Mouse (Mus musculus) neural tube, embryonic 14.5 days (tissue): ENCODE data around the gene Gatad2a. TPM values are rescaled to one million over a fixed set of nuclear protein-coding genes. Genes with fewer than 3 reads are reported as not detected.
"Not testable (repeated sequence)": the region's sequence is repeated elsewhere in the genome, so short reads cannot be mapped to it uniquely, and the experiment has no call there.

Experiments
- ATAC-seq: fragments of 200-750 bp; cut with Nextera tagmentation; 2 replicates; pipeline ENCODE4 v1.8.0; 2017; ENCODE audit warnings: low read depth, mild to moderate bottlenecking, moderate TSS enrichment, moderate library complexity
- H3K27ac ChIP-seq: fragments of 300-500 bp; sonication (generic); 2 replicates; pipeline ENCODE4 v1.5.1; 2014; ENCODE audit warnings: low read depth, mild to moderate bottlenecking, control low read depth, low read length, moderate library complexity, mixed read lengths
- H3K27me3 ChIP-seq: fragments of 300-500 bp; sonication (generic); 2 replicates; pipeline ENCODE4 v1.6.1; 2014; ENCODE audit warnings: low read length; ENCODE audit not compliant: control insufficient read depth, insufficient read depth
- H3K36me3 ChIP-seq: fragments of 300-500 bp; sonication (generic); 2 replicates; pipeline ENCODE4 v1.6.1; 2014; ENCODE audit warnings: low read length, mixed read lengths; ENCODE audit not compliant: control insufficient read depth, insufficient read depth
- H3K4me1 ChIP-seq: fragments of 300-500 bp; sonication (generic); 2 replicates; pipeline ENCODE4 v1.6.1; 2014; ENCODE audit warnings: low read length; ENCODE audit not compliant: control insufficient read depth, insufficient read depth
- H3K4me2 ChIP-seq: fragments of 300-500 bp; sonication (generic); 2 replicates; pipeline ENCODE4 v1.6.1; 2014; ENCODE audit warnings: mild to moderate bottlenecking, low read depth, low read length, control low read depth
- H3K4me3 ChIP-seq: fragments of 300-500 bp; sonication (generic); 2 replicates; pipeline ENCODE4 v1.5.1; 2014; ENCODE audit warnings: low read depth, low read length, control low read depth, mixed read lengths
- H3K9ac ChIP-seq: fragments of 300-500 bp; sonication (generic); replicated peaks from 2 replicates; pipeline ENCODE4 v1.6.1; 2014; ENCODE audit warnings: low read depth, mild to moderate bottlenecking, control low read depth, low read length, mixed read lengths
- H3K9me3 ChIP-seq: fragments of 300-500 bp; sonication (generic); 2 replicates; pipeline ENCODE4 v1.6.1; 2016; ENCODE audit warnings: low read length; ENCODE audit not compliant: control insufficient read depth
- WGBS: fragments of 180-500 bp; shearing (Covaris S2); extraction: QIAGEN DNeasy Blood & Tissue Kit; methylation state at CpG from one replicate; pipeline ENCODE4 v1.1.7; 2014; 5-methylcytosine and 5-hydroxymethylcytosine counted together
- polyA plus RNA-seq: library from polyadenylated mRNA; unstranded; fragments of >200 nt; fragmentation: Nextera tagmentation; extraction: Ambion mirVana; gene quantifications from 2 replicates; pipeline ENCODE4 v1.2.1, GENCODE M21; 2014

The Gatad2a gene
- polyA plus RNA-seq, 1 experiment from 2014 or later: 20.9 TPM

DNA sequence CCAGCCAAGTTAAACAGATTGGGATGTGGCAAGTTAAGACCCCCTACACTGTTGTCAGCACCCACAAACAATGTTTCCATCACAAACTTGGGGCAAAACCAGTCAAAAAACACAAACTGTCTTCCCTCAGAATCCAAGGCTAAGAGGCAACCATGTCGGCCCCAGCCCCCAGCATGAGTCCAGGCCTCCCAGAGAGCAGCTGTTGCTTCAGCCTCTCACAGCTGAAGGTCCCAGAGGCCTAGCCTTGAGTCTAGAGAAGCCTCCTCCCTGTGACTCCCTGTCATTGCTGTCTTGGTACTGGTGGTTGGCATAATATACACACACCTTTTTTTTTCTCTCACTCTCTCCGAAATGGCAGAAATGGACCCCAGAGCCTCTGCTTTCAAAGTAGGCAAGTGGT, 39.5 kb downstream of the Gatad2a start:
- no peaks in the 10 kb centered on the region for H3K36me3 ChIP-seq
- no peak overlapping the region for H3K4me3 ChIP-seq
- no peak overlapping the region for H3K4me2 ChIP-seq
- no peaks in the 10 kb centered on the region for H3K4me1 ChIP-seq
- H3K9ac ChIP-seq: no peak overlapping the region
- ATAC-seq: no peak
- no peaks in the 10 kb centered on the region for H3K9me3 ChIP-seq
- H3K27me3 ChIP-seq: no peaks in the 10 kb centered on the region
- no peak overlapping the region for H3K27ac ChIP-seq
- 81% methylated on average over 2 of the region's 2 CpGs for WGBS

DNA sequence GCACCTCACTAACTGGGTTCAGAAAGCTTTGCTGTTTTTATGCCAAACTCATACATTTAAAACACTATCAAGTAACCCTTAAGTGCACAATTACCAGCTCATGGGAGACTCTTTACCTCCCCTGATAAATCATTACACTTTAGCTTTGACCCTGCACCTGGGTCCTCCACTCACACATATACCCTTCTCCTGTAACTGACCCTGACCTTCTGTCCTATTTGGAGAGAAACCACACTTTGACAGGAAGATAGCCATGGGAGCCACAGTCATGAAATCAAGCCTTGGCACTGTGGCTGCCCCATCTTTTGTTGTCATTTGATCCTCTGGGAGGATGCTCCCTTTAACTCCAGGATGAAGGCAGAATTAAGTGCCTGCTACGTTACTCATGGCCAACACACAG, 41.5 kb downstream of the Gatad2a start:
- WGBS: 64% methylated on average over 1 of the region's 1 CpGs
- Histone ChIP-seq H3K4me3 (no peak overlapping the region), H3K4me1 (no peaks in the 10 kb centered on the region), H3K27ac (no peak overlapping the region), H3K4me2 (no peak overlapping the region), H3K36me3 (no peaks in the 10 kb centered on the region), H3K9me3 (no peaks in the 10 kb centered on the region), H3K27me3 (no peaks in the 10 kb centered on the region), H3K9ac (no peak overlapping the region)
- no peak for ATAC-seq

- H3K9ac ChIP-seq: no peak overlapping the region
- no peaks in the 10 kb centered on the region for H3K27me3 ChIP-seq
- no peaks in the 10 kb centered on the region for H3K36me3 ChIP-seq
- H3K27ac ChIP-seq: no peak overlapping the region
- H3K4me1 ChIP-seq: no peaks in the 10 kb centered on the region
- ATAC-seq: no peak
- H3K4me3 ChIP-seq: no peak overlapping the region
- no peaks in the 10 kb centered on the region for H3K9me3 ChIP-seq
- WGBS: 78% methylated on average over 4 of the region's 4 CpGs
- H3K4me2 ChIP-seq: no peak overlapping the region
These were observed 42.0 kb downstream of the Gatad2a start for GRCm38 (mm10) chr8:69954213-69954612.

DNA sequence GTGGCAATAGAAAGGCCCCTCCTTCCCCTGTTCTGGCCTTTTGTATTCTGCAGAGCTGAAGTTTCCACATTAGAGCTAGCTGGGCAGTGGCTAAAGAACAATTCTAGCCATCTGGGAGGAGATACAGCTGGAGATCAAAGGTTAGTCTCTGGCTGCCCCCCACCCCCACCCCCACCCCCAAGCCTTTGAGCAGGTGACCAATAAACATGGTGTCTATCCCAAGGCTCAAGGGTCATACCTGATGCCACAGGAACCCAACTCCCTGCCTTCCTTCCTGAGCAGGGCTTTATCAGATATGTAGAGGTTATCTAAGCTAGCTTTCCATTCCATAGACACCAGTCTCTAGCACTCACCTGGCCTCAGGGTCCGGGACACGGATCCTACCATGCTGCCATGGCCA, 45.9 kb downstream of the Gatad2a start:
- Histone ChIP-seq H3K9me3 (no peaks in the 10 kb centered on the region), H3K4me3 (no peak overlapping the region), H3K4me2 (no peak overlapping the region), H3K36me3 (no peaks in the 10 kb centered on the region), H3K27ac (no peak overlapping the region), H3K27me3 (no peaks in the 10 kb centered on the region), H3K4me1 (no peaks in the 10 kb centered on the region), H3K9ac (no peak overlapping the region)
- ATAC-seq: no peak
- WGBS: 98% methylated on average over 2 of the region's 2 CpGs

DNA sequence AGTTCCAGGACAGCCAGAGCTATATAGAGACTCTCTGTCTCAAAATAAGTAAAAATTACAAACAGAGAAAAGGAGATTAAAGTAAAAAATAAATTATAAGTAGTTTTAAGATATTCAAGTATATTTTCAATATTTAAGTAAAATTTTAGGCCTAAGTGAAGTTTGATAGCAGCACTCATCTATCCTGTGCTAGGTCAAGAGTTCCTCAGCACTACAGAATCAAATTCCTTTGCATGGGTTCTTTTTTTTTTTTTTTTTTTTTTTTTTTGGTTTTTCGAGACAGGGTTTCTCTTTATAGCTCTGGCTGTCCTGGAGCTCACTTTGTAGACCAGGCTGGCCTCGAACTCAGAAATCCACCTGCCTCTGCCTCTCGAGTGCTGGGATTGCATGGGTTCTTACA, 53.7 kb downstream of the Gatad2a start:
- H3K9ac ChIP-seq, H3K4me1 ChIP-seq, H3K4me3 ChIP-seq, H3K9me3 ChIP-seq, H3K27me3 ChIP-seq, H3K4me2 ChIP-seq, H3K27ac ChIP-seq, ATAC-seq, H3K36me3 ChIP-seq: not testable (repeated sequence)
- 95% methylated on average over 2 of the region's 3 CpGs for WGBS

DNA sequence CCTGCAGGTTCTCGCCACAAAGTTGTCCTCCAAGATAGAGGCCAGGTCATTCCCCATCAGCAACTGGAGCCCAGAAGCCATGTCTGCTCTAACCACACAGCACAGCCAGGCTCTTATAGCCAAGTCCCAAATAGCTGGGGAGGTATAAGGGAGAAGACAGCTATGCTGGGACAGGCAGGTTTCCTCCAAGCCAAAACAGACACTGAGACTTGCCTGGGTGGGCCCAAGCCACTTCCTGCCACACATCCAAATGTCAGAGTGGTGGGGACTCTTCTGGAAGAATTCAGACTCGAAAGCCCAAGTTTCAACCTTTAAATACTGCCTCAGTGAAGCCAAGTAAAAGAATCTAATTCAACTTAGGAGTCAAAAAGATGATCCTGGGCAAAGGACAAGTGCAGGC, 55.8 kb downstream of the Gatad2a start:
- 93% methylated on average over 2 of the region's 2 CpGs for WGBS
- ATAC-seq: no peak
- Histone ChIP-seq H3K4me1 (no peaks in the 10 kb centered on the region), H3K9me3 (no peaks in the 10 kb centered on the region), H3K27me3 (no peaks in the 10 kb centered on the region), H3K27ac (no peak overlapping the region), H3K36me3 (no peaks in the 10 kb centered on the region), H3K9ac (no peak overlapping the region), H3K4me3 (no peak overlapping the region), H3K4me2 (no peak overlapping the region)

DNA sequence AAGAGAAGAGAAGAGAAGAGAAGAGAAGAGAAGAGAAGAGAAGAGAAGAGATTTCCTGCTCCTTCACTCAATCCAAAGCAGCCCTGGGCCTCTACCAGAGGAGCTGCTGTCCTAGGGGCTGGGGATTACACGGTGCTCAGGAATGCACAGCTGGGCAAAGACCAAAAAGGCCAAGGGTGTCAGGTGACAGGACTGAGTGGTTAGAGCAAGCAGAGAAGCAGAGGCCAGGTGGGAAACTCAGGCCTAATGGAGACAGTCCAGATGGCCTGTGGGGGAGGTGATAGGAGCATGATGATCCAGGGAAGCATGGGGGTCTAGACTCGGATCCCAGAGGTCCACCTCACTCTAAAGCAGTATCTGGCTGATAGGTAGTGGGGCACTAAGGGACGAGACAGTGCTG, 56.6 kb downstream of the Gatad2a start:
- Histone ChIP-seq H3K4me3 (no peak overlapping the region), H3K9me3 (no peaks in the 10 kb centered on the region), H3K9ac (no peak overlapping the region), H3K4me2 (no peak overlapping the region), H3K27ac (no peak overlapping the region), H3K4me1 (no peaks in the 10 kb centered on the region), H3K36me3 (no peaks in the 10 kb centered on the region), H3K27me3 (no peaks in the 10 kb centered on the region)
- 52% methylated on average over 3 of the region's 3 CpGs for WGBS
- ATAC-seq: no peak

DNA sequence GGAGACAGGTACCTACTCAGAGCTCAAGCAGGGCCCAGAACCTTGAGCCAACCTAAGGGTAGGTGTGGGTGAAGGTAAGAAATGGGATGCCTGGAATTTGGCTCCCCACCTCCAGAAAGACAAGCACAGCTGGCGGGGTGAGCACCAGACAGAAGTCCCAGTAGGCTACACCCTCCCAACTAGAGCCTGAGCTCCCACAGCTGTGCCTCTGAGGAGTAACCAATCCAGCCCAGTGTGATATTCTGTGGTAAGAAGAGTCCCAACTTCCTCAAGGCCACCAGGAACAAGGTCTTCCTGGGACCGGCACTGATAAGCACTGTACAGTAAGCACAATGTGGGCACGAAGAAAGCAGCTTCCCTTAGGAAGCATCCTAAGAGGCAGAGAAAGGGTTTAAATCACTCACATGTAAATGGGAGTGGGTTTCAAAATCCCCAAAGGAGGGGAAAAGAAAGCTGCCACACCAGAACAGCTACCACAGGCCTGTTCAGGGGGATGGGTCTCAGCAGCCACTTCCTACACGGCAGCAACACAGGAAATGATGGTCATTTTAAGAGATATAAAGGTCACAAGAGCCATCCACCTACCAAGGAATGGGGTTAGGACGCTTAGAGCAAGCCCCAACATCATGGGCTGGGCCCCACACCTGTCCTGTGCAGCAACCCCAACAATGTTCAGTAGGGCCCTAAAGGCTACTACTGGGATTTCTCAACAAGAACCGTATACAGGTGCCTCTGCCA, 57.8 kb downstream of the Gatad2a start:
- WGBS: 87% methylated on average over 6 of the region's 6 CpGs
- Histone ChIP-seq H3K9ac (no peak overlapping the region), H3K4me2 (no peak overlapping the region), H3K4me3 (no peak overlapping the region), H3K27me3 (no peaks in the 10 kb centered on the region), H3K27ac (no peak overlapping the region), H3K9me3 (no peaks in the 10 kb centered on the region), H3K36me3 (no peaks in the 10 kb centered on the region), H3K4me1 (no peaks in the 10 kb centered on the region)
- no peak for ATAC-seq

- no peak overlapping the region for H3K9ac ChIP-seq
- no peaks in the 10 kb centered on the region for H3K9me3 ChIP-seq
- WGBS: 85% methylated on average over 3 of the region's 3 CpGs
- no peak overlapping the region for H3K27ac ChIP-seq
- H3K4me1 ChIP-seq: no peaks in the 10 kb centered on the region
- no peaks in the 10 kb centered on the region for H3K36me3 ChIP-seq
- no peak overlapping the region for H3K4me3 ChIP-seq
- ATAC-seq: no peak
- H3K4me2 ChIP-seq: no peak overlapping the region
- H3K27me3 ChIP-seq: no peaks in the 10 kb centered on the region
These were observed 58.7 kb downstream of the Gatad2a start for GRCm38 (mm10) chr8:69937466-69937865.
